Mouse (Mus musculus): ENCODE data around the gene Ppfibp2. TPM values are rescaled to one million over a fixed set of nuclear protein-coding genes. Genes with fewer than 3 reads are reported as not detected.

Ppfibp2 gene
- polyA plus RNA-seq, 1 experiment from 2014 or later = 4.6 TPM

DNA sequence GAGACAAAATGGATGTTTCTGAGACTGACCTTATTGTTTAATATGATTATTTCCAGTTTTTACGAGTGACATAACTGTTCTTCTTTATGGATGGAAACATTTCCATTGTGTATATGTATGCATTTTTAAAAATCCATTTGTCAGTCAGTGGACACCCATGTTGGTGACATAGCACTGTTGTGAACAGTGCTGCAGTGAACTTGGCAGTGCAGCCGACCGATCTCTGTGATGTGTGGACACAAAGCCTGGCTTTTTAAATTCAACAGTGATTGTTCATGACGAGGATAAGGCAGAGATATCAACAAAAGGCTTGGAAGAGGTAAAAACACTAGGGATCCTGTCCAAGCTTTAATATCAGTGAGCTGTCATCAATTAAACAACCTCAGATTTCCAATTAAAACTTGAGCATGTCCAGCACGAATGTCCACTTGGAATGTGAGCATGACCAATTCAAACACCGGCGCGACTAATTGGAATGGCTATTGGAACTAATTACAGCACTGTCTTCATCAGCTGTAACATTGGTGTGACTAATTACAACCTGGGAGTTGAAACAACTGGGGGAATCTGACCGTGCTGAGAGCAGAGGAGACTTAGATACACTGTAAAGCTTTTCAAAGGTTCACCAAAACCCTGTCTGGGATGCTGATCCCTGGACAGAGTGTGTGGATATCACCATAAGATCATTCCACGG is 99.4 kb downstream of the Ppfibp2 start:
- Histone ChIP-seq H3K4me2 (ENCODE audit: low read depth, low read length) (no peak overlapping the region), H3K4me1 (ENCODE audit: control insufficient read depth, low read depth, low read length) (no peaks in the 10 kb centered on the region; the same call in 1 of the 2 replicates), H3K27ac (ENCODE audit: low read length) (no peak overlapping the region), H3K9me3 (replicated peaks; ENCODE audit: control insufficient read depth, low read length) (no peaks in the 10 kb centered on the region), H3K9ac (ENCODE audit: low read depth, low read length) (no peak overlapping the region), H3K36me3 (ENCODE audit: control insufficient read depth, insufficient read depth) (no peaks in the 10 kb centered on the region), H3K4me3 (ENCODE audit: low read depth, low read length) (no peak overlapping the region), H3K27me3 (ENCODE audit: control insufficient read depth, insufficient read depth, low read depth, low read length) (no peaks in the 10 kb centered on the region)
- no peak for ATAC-seq (ENCODE audit: low read depth)
- WGBS (ENCODE audit: insufficient replicate concordance) = 66% methylated on average over 10 of the region's 10 CpGs

GRCm38 (mm10) chr7:107697066-107697465 is 102.1 kb downstream of the Ppfibp2 start:
- no peak overlapping the region for H3K4me3 ChIP-seq (ENCODE audit: low read depth, low read length)
- H3K4me1 ChIP-seq (ENCODE audit: control insufficient read depth, low read depth, low read length) = no peaks in the 10 kb centered on the region; the same call in 1 of the 2 replicates
- WGBS (ENCODE audit: insufficient replicate concordance) = 62% methylated on average over 5 of the region's 5 CpGs
- no peaks in the 10 kb centered on the region for H3K9me3 ChIP-seq (replicated peaks; ENCODE audit: control insufficient read depth, low read length)
- H3K27ac ChIP-seq (ENCODE audit: low read length) = no peak overlapping the region
- no peak overlapping the region for H3K4me2 ChIP-seq (ENCODE audit: low read depth, low read length)
- H3K9ac ChIP-seq (ENCODE audit: low read depth, low read length) = no peak overlapping the region
- ATAC-seq (ENCODE audit: low read depth) = no peak
- H3K36me3 ChIP-seq (ENCODE audit: control insufficient read depth, insufficient read depth) = no peaks in the 10 kb centered on the region
- H3K27me3 ChIP-seq (ENCODE audit: control insufficient read depth, insufficient read depth, low read depth, low read length) = no peaks in the 10 kb centered on the region

DNA sequence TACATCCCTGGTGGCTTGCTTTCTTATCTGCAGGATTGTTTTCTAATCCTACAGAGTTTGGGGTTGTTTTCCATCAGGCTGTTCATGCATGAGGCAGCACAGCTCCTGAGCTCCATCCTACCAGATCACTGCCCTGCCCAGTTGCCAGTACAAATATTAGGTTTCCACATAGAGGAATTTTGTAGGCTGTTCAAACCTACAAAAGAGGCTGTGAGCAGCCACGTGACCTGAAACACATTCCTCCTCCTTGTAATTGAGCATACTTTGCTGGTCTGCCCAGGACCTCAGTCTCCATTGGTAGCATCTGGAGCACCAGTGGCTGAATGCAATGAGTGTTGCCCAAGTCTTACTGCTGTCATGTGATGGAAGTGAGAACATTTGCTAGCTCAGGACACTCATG is 104.9 kb downstream of the Ppfibp2 start:
- H3K27me3 ChIP-seq (ENCODE audit: control insufficient read depth, insufficient read depth, low read depth, low read length) = no peaks in the 10 kb centered on the region
- WGBS (ENCODE audit: insufficient replicate concordance) = 44% methylated on average over 1 of the region's 1 CpGs
- H3K27ac ChIP-seq (ENCODE audit: low read length) = no peak overlapping the region
- ATAC-seq (ENCODE audit: low read depth) = peak; percentile 54
- no peak overlapping the region for H3K4me3 ChIP-seq (ENCODE audit: low read depth, low read length)
- H3K9ac ChIP-seq (ENCODE audit: low read depth, low read length) = no peak overlapping the region
- no peak overlapping the region for H3K4me2 ChIP-seq (ENCODE audit: low read depth, low read length)
- no peaks in the 10 kb centered on the region; the same call in 1 of the 2 replicates for H3K4me1 ChIP-seq (ENCODE audit: control insufficient read depth, low read depth, low read length)
- H3K36me3 ChIP-seq (ENCODE audit: control insufficient read depth, insufficient read depth) = no peaks in the 10 kb centered on the region
- H3K9me3 ChIP-seq (replicated peaks; ENCODE audit: control insufficient read depth, low read length) = no peaks in the 10 kb centered on the region

- 62% methylated on average over 5 of the region's 5 CpGs for WGBS (ENCODE audit: insufficient replicate concordance)
- Histone ChIP-seq H3K36me3 (ENCODE audit: control insufficient read depth, insufficient read depth) (no peaks in the 10 kb centered on the region), H3K4me3 (ENCODE audit: low read depth, low read length) (no peak overlapping the region), H3K27ac (ENCODE audit: low read length) (no peak overlapping the region), H3K27me3 (ENCODE audit: control insufficient read depth, insufficient read depth, low read depth, low read length) (no peaks in the 10 kb centered on the region), H3K9me3 (replicated peaks; ENCODE audit: control insufficient read depth, low read length) (no peaks in the 10 kb centered on the region), H3K4me1 (ENCODE audit: control insufficient read depth, low read depth, low read length) (no peaks in the 10 kb centered on the region; the same call in 1 of the 2 replicates), H3K9ac (ENCODE audit: low read depth, low read length) (no peak overlapping the region), H3K4me2 (ENCODE audit: low read depth, low read length) (no peak overlapping the region)
- no peak for ATAC-seq (ENCODE audit: low read depth)
These were observed 105.6 kb downstream of the Ppfibp2 start for GRCm38 (mm10) chr7:107700646-107701045.

DNA sequence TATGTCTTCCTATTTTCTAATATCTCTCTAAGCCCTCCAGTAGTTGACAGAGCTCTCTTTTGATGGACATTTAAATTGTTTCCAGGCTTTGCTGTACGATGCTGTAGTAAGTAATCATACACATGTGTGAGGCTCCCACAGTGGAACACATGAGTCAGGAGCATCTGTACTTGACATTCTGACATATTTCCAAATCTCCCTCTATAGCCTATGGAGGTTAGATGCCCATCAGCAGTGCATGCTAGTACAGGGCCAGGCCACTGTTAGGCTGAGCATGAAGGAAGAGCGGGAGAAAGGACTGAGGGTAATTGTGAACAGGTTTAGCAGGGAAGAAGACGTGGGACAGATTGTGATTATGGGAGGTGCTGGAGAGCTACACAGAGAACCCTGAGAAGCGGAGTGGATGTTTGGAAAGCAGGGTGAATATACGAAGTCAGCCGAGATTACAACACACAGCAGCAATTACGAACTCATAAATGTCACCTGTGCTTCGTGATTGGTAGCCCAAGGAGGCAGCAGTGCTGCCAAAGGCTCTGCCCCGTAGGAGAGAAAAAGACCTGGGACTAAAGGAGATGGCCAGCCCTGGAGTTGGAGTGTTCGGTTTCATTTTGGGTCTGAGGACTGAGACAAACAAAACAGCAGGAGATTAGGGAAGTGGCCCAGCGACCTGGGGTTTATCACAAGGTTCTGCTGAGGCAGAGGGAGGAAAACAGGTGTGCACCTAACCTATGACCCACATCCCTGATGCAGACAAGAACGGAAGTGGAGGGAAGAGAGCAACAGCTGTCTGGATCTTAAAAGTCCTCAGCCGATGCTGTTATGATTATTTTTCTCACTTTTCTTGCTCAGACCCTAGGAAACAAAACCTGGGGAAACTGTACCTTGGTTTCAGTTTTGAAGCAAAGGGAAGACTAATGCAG is 107.7 kb downstream of the Ppfibp2 start:
- Histone ChIP-seq H3K4me1 (ENCODE audit: control insufficient read depth, low read depth, low read length) (no peaks in the 10 kb centered on the region), H3K9me3 (replicated peaks; ENCODE audit: control insufficient read depth, low read length) (no peaks in the 10 kb centered on the region), H3K27ac (ENCODE audit: low read length) (no peak overlapping the region), H3K4me2 (ENCODE audit: low read depth, low read length) (no peak overlapping the region), H3K9ac (ENCODE audit: low read depth, low read length) (no peak overlapping the region), H3K4me3 (ENCODE audit: low read depth, low read length) (no peak overlapping the region), H3K27me3 (ENCODE audit: control insufficient read depth, insufficient read depth, low read depth, low read length) (no peaks in the 10 kb centered on the region), H3K36me3 (ENCODE audit: control insufficient read depth, insufficient read depth) (no peaks in the 10 kb centered on the region)
- no peak for ATAC-seq (ENCODE audit: low read depth)
- WGBS (ENCODE audit: insufficient replicate concordance) = 49% methylated on average over 13 of the region's 13 CpGs

DNA sequence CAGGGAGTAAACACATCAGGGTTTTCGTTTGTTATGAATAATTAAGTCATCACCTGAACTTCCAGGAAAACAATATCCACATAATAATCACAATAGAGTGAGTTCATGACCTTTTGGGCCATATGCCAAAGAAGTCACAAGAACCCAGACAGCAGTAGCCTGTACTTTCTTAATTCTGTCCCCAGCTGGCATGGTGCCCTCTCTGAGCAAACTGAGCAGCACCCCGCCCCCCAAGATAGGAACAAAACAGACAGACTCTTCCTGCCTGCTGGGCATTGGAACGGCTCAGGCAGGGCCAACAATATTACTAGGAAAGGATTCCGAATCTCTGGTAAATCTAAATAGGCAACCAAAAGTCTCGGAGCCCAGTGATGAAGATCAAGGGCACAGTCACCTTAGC is 110.9 kb downstream of the Ppfibp2 start:
- no peaks in the 10 kb centered on the region for H3K9me3 ChIP-seq (replicated peaks; ENCODE audit: control insufficient read depth, low read length)
- H3K27ac ChIP-seq (ENCODE audit: low read length) = no peak overlapping the region
- no peak overlapping the region for H3K4me2 ChIP-seq (ENCODE audit: low read depth, low read length)
- no peak overlapping the region for H3K9ac ChIP-seq (ENCODE audit: low read depth, low read length)
- H3K36me3 ChIP-seq (ENCODE audit: control insufficient read depth, insufficient read depth) = no peaks in the 10 kb centered on the region
- H3K27me3 ChIP-seq (ENCODE audit: control insufficient read depth, insufficient read depth, low read depth, low read length) = no peaks in the 10 kb centered on the region
- ATAC-seq (ENCODE audit: low read depth) = no peak
- H3K4me3 ChIP-seq (ENCODE audit: low read depth, low read length) = no peak overlapping the region
- peaks cover 5% of the 10 kb centered on the region; the same call in 1 of the 2 replicates for H3K4me1 ChIP-seq (ENCODE audit: control insufficient read depth, low read depth, low read length)
- WGBS (ENCODE audit: insufficient replicate concordance) = 67% methylated on average over 5 of the region's 5 CpGs

GRCm38 (mm10) chr7:107707650-107708049 is 112.6 kb downstream of the Ppfibp2 start:
- Histone ChIP-seq H3K4me2 (ENCODE audit: low read depth, low read length) (no peak overlapping the region), H3K27ac (ENCODE audit: low read length) (no peak overlapping the region), H3K9ac (ENCODE audit: low read depth, low read length) (no peak overlapping the region), H3K4me1 (ENCODE audit: control insufficient read depth, low read depth, low read length) (peaks cover 5% of the 10 kb centered on the region; the same call in 1 of the 2 replicates), H3K4me3 (ENCODE audit: low read depth, low read length) (no peak overlapping the region), H3K27me3 (ENCODE audit: control insufficient read depth, insufficient read depth, low read depth, low read length) (no peaks in the 10 kb centered on the region), H3K9me3 (replicated peaks; ENCODE audit: control insufficient read depth, low read length) (no peaks in the 10 kb centered on the region), H3K36me3 (ENCODE audit: control insufficient read depth, insufficient read depth) (no peaks in the 10 kb centered on the region)
- ATAC-seq (ENCODE audit: low read depth) = 0 out of 2 replicates have a peak, but pooled peaks have one; percentile 10
- WGBS (ENCODE audit: insufficient replicate concordance) = 22% methylated on average over 9 of the region's 9 CpGs

- no peaks in the 10 kb centered on the region for H3K36me3 ChIP-seq (ENCODE audit: control insufficient read depth, insufficient read depth)
- H3K4me1 ChIP-seq (ENCODE audit: control insufficient read depth, low read depth, low read length) = peaks cover 5% of the 10 kb centered on the region; the same call in 1 of the 2 replicates
- no peak overlapping the region for H3K9ac ChIP-seq (ENCODE audit: low read depth, low read length)
- peak overlapping the region; percentile 49 for H3K4me2 ChIP-seq (ENCODE audit: low read depth, low read length)
- no peaks in the 10 kb centered on the region for H3K27me3 ChIP-seq (ENCODE audit: control insufficient read depth, insufficient read depth, low read depth, low read length)
- H3K27ac ChIP-seq (ENCODE audit: low read length) = 0 out of 2 replicates have a peak overlapping the region, but pooled peaks have one; percentile 5
- ATAC-seq (ENCODE audit: low read depth) = peak; percentile 82
- no peaks in the 10 kb centered on the region for H3K9me3 ChIP-seq (replicated peaks; ENCODE audit: control insufficient read depth, low read length)
- H3K4me3 ChIP-seq (ENCODE audit: low read depth, low read length) = no peak overlapping the region
- 2% methylated on average over 10 of the region's 10 CpGs for WGBS (ENCODE audit: insufficient replicate concordance)
These were observed 113.6 kb downstream of the Ppfibp2 start for GRCm38 (mm10) chr7:107708491-107709112.
